Mouse (Mus musculus) stomach, embryonic 15.5 days (tissue): Measurements from ENCODE around the gene Htra2. TPM values are rescaled to one million over a fixed set of nuclear protein-coding genes. Genes with fewer than 3 reads are reported as not detected.

Experiments used
- ATAC-seq: fragments of 200-750 bp; cut with Nextera tagmentation; 2 replicates; pipeline ENCODE4 v1.8.0; 2017; ENCODE audit warnings: low read depth, moderate number of reproducible peaks, moderate TSS enrichment; ENCODE audit not compliant: insufficient read depth, low FRiP score
- H3K27ac ChIP-seq: fragments of 300-500 bp; sonication (generic); 2 replicates; pipeline ENCODE4 v1.5.1; 2015; ENCODE audit warnings: mild to moderate bottlenecking, inconsistent platforms
- H3K27me3 ChIP-seq: fragments of 300-500 bp; sonication (generic); replicated peaks from 2 replicates; pipeline ENCODE4 v1.6.1; 2015; ENCODE audit warnings: inconsistent platforms
- H3K36me3 ChIP-seq: fragments of 300-500 bp; sonication (generic); 2 replicates; pipeline ENCODE4 v1.6.1; 2015; ENCODE audit warnings: inconsistent platforms
- H3K4me1 ChIP-seq: fragments of 300-500 bp; sonication (generic); 2 replicates; pipeline ENCODE4 v1.6.1; 2015; ENCODE audit warnings: inconsistent platforms
- H3K4me2 ChIP-seq: fragments of 300-500 bp; sonication (generic); 2 replicates; pipeline ENCODE4 v1.6.1; 2015; ENCODE audit warnings: mild to moderate bottlenecking, inconsistent platforms
- H3K4me3 ChIP-seq: fragments of 300-500 bp; sonication (generic); replicated peaks from 2 replicates; pipeline ENCODE4 v1.5.1; 2015; ENCODE audit warnings: inconsistent platforms
- H3K9ac ChIP-seq: fragments of 300-500 bp; sonication (generic); 2 replicates; pipeline ENCODE4 v1.6.1; 2015; ENCODE audit warnings: inconsistent platforms
- H3K9me3 ChIP-seq: fragments of 300-500 bp; sonication (generic); 2 replicates; pipeline ENCODE4 v1.6.1; 2016; ENCODE audit warnings: inconsistent platforms
- WGBS: fragments of 180-500 bp; shearing (Covaris S2); methylation state at CpG from one replicate; pipeline ENCODE4 v1.1.7; 2015; 5-methylcytosine and 5-hydroxymethylcytosine counted together
- polyA plus RNA-seq: library from polyadenylated mRNA; unstranded; fragments of >200 nt; fragmentation: Nextera tagmentation; extraction: Ambion mirVana; gene quantifications from 2 replicates; pipeline ENCODE4 v1.2.1, GENCODE M21; 2015

The Htra2 gene
- polyA plus RNA-seq, 1 experiment from 2014 or later: 86.6 TPM

DNA sequence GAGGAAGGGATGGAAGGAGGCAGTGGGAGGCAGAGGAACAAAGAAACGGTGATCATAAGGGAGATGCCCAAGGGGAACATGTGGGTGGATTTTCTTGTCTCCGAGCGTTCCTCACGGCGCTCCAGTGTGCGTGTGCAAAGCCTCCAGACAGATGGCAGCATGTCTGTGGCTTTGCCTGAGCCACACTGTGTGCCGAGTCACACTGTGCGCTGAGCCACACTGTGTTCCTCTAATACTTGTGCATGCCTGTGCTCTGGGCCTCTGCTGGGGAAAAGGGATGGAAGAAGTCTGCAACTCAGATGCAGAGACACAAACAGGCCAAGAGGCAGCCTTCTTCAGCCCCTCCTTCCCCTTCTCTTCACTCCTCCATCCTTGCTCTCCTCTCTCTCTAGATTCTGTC, 27.8 kb downstream of the Htra2 start:
- no peak overlapping the region for H3K4me3 ChIP-seq
- no peaks in the 10 kb centered on the region for H3K9me3 ChIP-seq
- peaks cover 7% of the 10 kb centered on the region; the same call in 1 of the 2 replicates for H3K27me3 ChIP-seq
- WGBS: 74% methylated on average over 8 of the region's 8 CpGs
- H3K36me3 ChIP-seq: no peaks in the 10 kb centered on the region
- no peak overlapping the region for H3K4me2 ChIP-seq
- ATAC-seq: no peak
- no peak overlapping the region for H3K27ac ChIP-seq
- H3K4me1 ChIP-seq: peaks cover 3% of the 10 kb centered on the region
- no peak overlapping the region for H3K9ac ChIP-seq

DNA sequence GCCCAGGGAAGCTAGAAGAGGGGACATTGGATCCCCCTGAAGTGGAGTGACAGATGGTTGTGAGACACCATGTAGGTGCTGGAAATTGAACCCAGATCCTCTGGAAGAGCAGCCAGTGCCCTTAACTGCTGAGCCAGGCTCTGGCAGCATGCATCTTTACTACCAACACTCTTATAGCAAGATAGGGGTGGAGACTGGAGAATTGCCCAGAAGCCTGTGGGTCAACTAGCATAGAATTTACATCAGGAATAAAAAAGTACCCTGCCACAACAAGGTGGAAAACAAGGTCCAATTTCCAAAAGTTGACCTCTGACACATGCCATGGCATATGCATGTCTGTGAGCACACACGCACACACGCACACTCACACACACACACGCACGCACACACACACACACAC, 29.9 kb downstream of the Htra2 start:
- Histone ChIP-seq H3K9ac (no peak overlapping the region), H3K4me2 (no peak overlapping the region), H3K36me3 (no peaks in the 10 kb centered on the region), H3K27ac (no peak overlapping the region), H3K4me1 (no peaks in the 10 kb centered on the region), H3K4me3 (no peak overlapping the region), H3K9me3 (no peaks in the 10 kb centered on the region), H3K27me3 (no peaks in the 10 kb centered on the region)
- 92% methylated on average over 4 of the region's 4 CpGs for WGBS
- no peak for ATAC-seq

- Histone ChIP-seq H3K27ac (no peak overlapping the region), H3K4me2 (no peak overlapping the region), H3K36me3 (no peaks in the 10 kb centered on the region), H3K27me3 (no peaks in the 10 kb centered on the region), H3K4me3 (no peak overlapping the region), H3K4me1 (no peaks in the 10 kb centered on the region), H3K9ac (no peak overlapping the region), H3K9me3 (no peaks in the 10 kb centered on the region)
- no peak for ATAC-seq
- WGBS: 59% methylated on average over 4 of the region's 4 CpGs
Measured at GRCm38 (mm10) chr6:83024421-83024820, 30.7 kb downstream of the Htra2 start.

- no peaks in the 10 kb centered on the region for H3K36me3 ChIP-seq
- WGBS: 86% methylated on average over 2 of the region's 2 CpGs
- ATAC-seq: no peak
Measured at GRCm38 (mm10) chr6:83023786-83024185, 31.3 kb downstream of the Htra2 start.

GRCm38 (mm10) chr6:83023008-83023407, 32.1 kb downstream of the Htra2 start:
- Histone ChIP-seq H3K9ac (no peak overlapping the region), H3K36me3 (no peaks in the 10 kb centered on the region), H3K4me1 (no peaks in the 10 kb centered on the region), H3K9me3 (no peaks in the 10 kb centered on the region), H3K4me2 (no peak overlapping the region), H3K4me3 (no peak overlapping the region), H3K27me3 (no peaks in the 10 kb centered on the region), H3K27ac (no peak overlapping the region)
- WGBS: 83% methylated on average over 9 of the region's 9 CpGs
- peak; percentile 79; the same call in 1 of the 2 replicates for ATAC-seq

More at GRCm38 (mm10) chr6:83023786-83024185, 31.3 kb downstream of the Htra2 start:
- Histone ChIP-seq H3K27ac (no peak overlapping the region), H3K4me2 (no peak overlapping the region), H3K9me3 (no peaks in the 10 kb centered on the region), H3K4me1 (no peaks in the 10 kb centered on the region), H3K9ac (no peak overlapping the region), H3K4me3 (no peak overlapping the region), H3K27me3 (no peaks in the 10 kb centered on the region)

GRCm38 (mm10) chr6:83020836-83021593, 34.1 kb downstream of the Htra2 start:
- Histone ChIP-seq H3K4me1 (no peaks in the 10 kb centered on the region), H3K9ac (no peak overlapping the region), H3K4me2 (no peak overlapping the region), H3K4me3 (no peak overlapping the region), H3K9me3 (no peaks in the 10 kb centered on the region), H3K27ac (no peak overlapping the region), H3K27me3 (no peaks in the 10 kb centered on the region), H3K36me3 (no peaks in the 10 kb centered on the region)
- no peak for ATAC-seq
- 76% methylated on average over 4 of the region's 4 CpGs for WGBS

- no peak for ATAC-seq
- Histone ChIP-seq H3K27ac (no peak overlapping the region), H3K4me2 (no peak overlapping the region)
Measured at GRCm38 (mm10) chr6:83020121-83020520, 35.0 kb downstream of the Htra2 start.

DNA sequence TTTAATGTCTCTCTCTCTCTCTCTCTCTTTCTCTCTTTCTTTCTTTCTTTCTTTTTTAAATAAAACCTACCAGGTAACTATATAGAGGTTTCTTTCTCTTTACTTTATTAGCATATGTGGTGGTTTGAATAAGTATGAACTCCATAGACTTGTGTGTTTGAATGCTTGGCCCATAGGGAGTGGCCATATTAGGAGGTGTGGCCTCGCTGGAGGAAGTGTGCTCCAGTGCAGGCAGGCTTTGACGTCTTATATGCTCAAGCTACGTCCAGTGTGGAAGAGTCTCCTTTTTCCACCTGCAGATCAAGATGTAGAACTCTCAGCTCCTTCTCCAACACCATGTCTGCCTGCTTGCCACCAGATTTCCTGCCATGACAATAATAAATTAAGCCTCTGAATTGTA, 36.0 kb downstream of the Htra2 start:
- H3K4me2 ChIP-seq: no peak overlapping the region
- no peak overlapping the region for H3K9ac ChIP-seq
- no peak overlapping the region for H3K27ac ChIP-seq
- no peaks in the 10 kb centered on the region for H3K4me1 ChIP-seq
- WGBS: 82% methylated on average over 3 of the region's 3 CpGs
- no peaks in the 10 kb centered on the region for H3K36me3 ChIP-seq
- H3K9me3 ChIP-seq: no peaks in the 10 kb centered on the region
- no peak for ATAC-seq
- no peaks in the 10 kb centered on the region for H3K27me3 ChIP-seq
- no peak overlapping the region for H3K4me3 ChIP-seq

More at GRCm38 (mm10) chr6:83020121-83020520, 35.0 kb downstream of the Htra2 start:
- no peaks in the 10 kb centered on the region for H3K4me1 ChIP-seq
- no peaks in the 10 kb centered on the region for H3K36me3 ChIP-seq
- no peak overlapping the region for H3K9ac ChIP-seq
- H3K27me3 ChIP-seq: no peaks in the 10 kb centered on the region
- H3K9me3 ChIP-seq: no peaks in the 10 kb centered on the region
- WGBS: 86% methylated on average over 6 of the region's 6 CpGs
- H3K4me3 ChIP-seq: no peak overlapping the region

DNA sequence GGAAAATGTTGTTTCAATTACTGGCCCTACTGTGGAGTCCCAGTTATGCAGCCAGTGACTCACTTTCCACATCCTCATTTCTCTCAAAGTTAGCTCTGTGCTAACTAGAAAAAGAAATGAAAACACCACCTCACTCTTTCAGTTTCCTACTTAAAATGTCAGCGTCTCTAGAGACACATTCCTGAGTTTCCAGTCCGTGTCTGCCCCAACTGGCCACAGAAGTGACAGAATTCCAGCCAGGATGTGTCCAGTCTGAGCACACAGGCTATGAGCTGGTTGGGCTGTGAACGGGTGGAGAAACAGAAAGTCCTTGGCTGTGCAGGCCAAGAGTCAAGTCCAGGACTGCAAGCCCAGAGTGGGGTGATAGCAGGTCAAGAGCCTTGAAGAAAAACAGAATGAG, 37.9 kb downstream of the Htra2 start:
- H3K27ac ChIP-seq: no peak overlapping the region
- no peak overlapping the region for H3K4me3 ChIP-seq
- no peaks in the 10 kb centered on the region for H3K4me1 ChIP-seq
- no peak for ATAC-seq
- H3K9ac ChIP-seq: no peak overlapping the region
- WGBS: 56% methylated on average over 3 of the region's 3 CpGs
- H3K27me3 ChIP-seq: no peaks in the 10 kb centered on the region
- H3K36me3 ChIP-seq: no peaks in the 10 kb centered on the region
- H3K4me2 ChIP-seq: no peak overlapping the region
- no peaks in the 10 kb centered on the region for H3K9me3 ChIP-seq

DNA sequence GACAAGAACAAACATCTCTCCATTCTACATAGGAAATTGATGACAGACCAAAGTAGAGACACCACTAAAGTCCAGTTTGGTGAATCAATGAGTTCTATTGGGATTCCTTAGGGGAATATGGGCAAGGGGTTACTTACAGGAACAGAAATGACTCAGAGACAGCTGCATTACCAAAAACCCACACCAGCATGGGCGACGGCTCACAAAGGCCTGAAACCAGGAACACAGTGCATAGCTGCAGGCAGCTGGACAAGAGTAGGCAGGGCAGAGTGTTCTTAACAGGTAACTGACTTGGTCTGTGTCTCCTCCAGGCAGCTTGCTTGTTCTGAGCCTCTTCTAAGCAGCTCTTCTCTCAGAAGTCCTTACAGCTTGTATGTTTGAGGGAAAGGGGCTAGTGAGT, 39.3 kb downstream of the Htra2 start:
- Histone ChIP-seq H3K27ac (no peak overlapping the region), H3K4me1 (no peaks in the 10 kb centered on the region), H3K9me3 (no peaks in the 10 kb centered on the region), H3K36me3 (no peaks in the 10 kb centered on the region), H3K9ac (no peak overlapping the region), H3K4me2 (no peak overlapping the region), H3K4me3 (no peak overlapping the region), H3K27me3 (no peaks in the 10 kb centered on the region)
- WGBS: 80% methylated on average over 2 of the region's 2 CpGs
- no peak for ATAC-seq

DNA sequence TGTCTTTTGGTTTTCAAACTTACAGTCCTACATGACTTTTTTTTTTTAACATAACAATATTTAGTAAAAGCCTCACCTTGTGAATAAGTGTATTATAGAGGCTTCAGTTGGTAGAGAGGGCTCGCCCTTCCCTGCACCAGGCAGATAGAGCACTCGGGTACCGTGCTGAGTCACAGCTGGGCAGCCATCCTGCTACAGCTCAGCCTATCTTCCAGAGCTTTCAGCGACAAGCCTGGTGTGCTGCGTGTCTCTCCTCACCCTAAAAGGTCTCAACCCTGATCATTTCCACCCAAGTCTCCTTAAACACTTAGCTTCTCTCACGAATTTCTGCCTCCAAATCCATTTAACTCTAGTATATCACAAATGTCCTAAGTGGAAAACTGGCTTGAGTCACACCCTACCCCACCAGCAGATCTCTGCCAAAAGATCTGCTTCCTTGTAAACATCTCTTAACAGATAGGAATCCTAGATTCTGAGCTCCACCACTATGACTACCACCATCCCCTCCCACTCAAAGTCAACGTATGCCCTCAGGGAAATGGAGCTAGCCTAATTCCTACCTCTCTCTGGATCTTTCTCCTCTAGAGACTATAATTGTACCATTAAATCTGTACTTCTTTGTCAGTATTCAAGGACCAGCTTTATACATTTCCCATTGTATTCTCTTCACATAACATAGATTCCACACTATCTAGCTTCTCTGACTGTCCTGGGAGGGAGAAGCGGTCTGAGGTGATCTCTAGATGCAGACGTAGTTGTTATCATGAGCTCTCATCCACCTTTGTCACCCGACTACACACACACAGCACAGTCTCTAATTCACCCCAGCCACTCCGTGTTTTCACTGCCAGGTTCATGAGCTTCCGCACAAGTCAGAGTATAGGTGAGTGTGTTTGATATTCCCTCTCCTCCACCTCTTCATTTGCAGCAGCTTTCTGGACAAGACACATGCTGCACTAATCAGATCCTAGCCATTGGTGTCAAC, 40.3 kb downstream of the Htra2 start:
- WGBS: 64% methylated on average over 12 of the region's 12 CpGs
- ATAC-seq: peak; percentile 96

DNA sequence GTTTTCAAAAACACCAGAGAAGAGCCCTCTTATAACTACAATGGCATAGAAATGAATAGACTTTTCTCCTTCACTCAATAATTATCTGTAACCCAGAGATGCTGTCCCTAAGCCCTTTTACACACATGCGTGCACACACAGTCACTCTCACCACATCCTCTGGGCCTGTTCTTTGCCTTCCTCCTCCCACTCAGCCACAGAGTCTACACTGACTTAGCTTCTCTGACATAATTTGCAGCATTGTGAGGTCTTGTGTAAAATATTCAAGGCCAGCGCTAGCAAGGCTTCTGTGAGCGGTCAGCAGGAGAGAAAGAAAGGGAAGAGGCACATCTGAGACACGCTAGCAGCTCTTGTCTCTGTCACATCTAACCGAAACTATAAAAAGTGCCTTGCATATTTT, 41.6 kb downstream of the Htra2 start:
- no peak for ATAC-seq
- Histone ChIP-seq H3K36me3 (no peaks in the 10 kb centered on the region), H3K4me2 (no peak overlapping the region), H3K4me1 (no peaks in the 10 kb centered on the region), H3K27me3 (no peaks in the 10 kb centered on the region), H3K27ac (no peak overlapping the region), H3K9me3 (no peaks in the 10 kb centered on the region), H3K9ac (no peak overlapping the region), H3K4me3 (no peak overlapping the region)
- WGBS: 73% methylated on average over 5 of the region's 5 CpGs

More for the DNA sequence above, 40.3 kb downstream of the Htra2 start:
- Histone ChIP-seq H3K36me3 (no peaks in the 10 kb centered on the region), H3K4me3 (no peak overlapping the region), H3K27ac (0 out of 2 replicates have a peak overlapping the region, but pooled peaks have one; percentile 4), H3K4me2 (no peak overlapping the region), H3K4me1 (no peaks in the 10 kb centered on the region), H3K9ac (no peak overlapping the region), H3K27me3 (no peaks in the 10 kb centered on the region), H3K9me3 (no peaks in the 10 kb centered on the region)
